Mouse (Mus musculus): ENCODE measurements around the gene Hal.
"Not testable (repeated sequence)": the region's sequence is repeated elsewhere in the genome, so short reads cannot be mapped to it uniquely, and the experiment has no call there.

Gene Hal

GRCm38 (mm10) chr10:93515927-93516326, 27.4 kb downstream of the Hal start:
- no peak for DNase-seq (ENCODE audit: extremely low spot score, low read depth, low spot score)

GRCm38 (mm10) chr10:93517754-93518153, 29.2 kb downstream of the Hal start:
- no peak for DNase-seq (ENCODE audit: extremely low spot score, low read depth, low spot score)

- DNase-seq (ENCODE audit: extremely low spot score, low read depth, low spot score): no peak
Measured at GRCm38 (mm10) chr10:93518186-93518585, 29.6 kb downstream of the Hal start.

GRCm38 (mm10) chr10:93518620-93519019, 30.1 kb downstream of the Hal start:
- DNase-seq (ENCODE audit: extremely low spot score, low read depth, low spot score): no peak

GRCm38 (mm10) chr10:93519159-93519558, 30.6 kb downstream of the Hal start:
- no peak for DNase-seq (ENCODE audit: extremely low spot score, low read depth, low spot score)

- DNase-seq (ENCODE audit: extremely low spot score, low read depth, low spot score): no peak
Measured at GRCm38 (mm10) chr10:93519756-93520155, 31.2 kb downstream of the Hal start.

GRCm38 (mm10) chr10:93520994-93521393, 32.4 kb downstream of the Hal start:
- DNase-seq (ENCODE audit: extremely low spot score, low read depth, low spot score): no peak

- DNase-seq (ENCODE audit: extremely low spot score, low read depth, low spot score): no peak
Measured at GRCm38 (mm10) chr10:93525329-93525728, 36.8 kb downstream of the Hal start.

- no peak for DNase-seq (ENCODE audit: extremely low spot score, low read depth, low spot score)
Measured at GRCm38 (mm10) chr10:93538287-93538686, 49.7 kb downstream of the Hal start.

GRCm38 (mm10) chr10:93538818-93539217, 50.2 kb downstream of the Hal start:
- DNase-seq (ENCODE audit: extremely low spot score, low read depth, low spot score): no peak

- DNase-seq (ENCODE audit: extremely low spot score, low read depth, low spot score): peak; percentile 16
Measured at GRCm38 (mm10) chr10:93539775-93540430, 51.3 kb downstream of the Hal start, which contains the start of gene Amdhd1. Gene Amdhd1, minus strand, starts transcription at chr10:93540033.

- DNase-seq (ENCODE audit: extremely low spot score, low read depth, low spot score): no peak
Measured at GRCm38 (mm10) chr10:93540431-93541210, 52.1 kb downstream of the Hal start, which contains the start of gene Ccdc38. Gene Ccdc38, plus strand, starts transcription at chr10:93540632.

- no peak for DNase-seq (ENCODE audit: extremely low spot score, low read depth, low spot score)
Measured at GRCm38 (mm10) chr10:93541585-93541984, 53.0 kb downstream of the Hal start.

- DNase-seq (ENCODE audit: extremely low spot score, low read depth, low spot score): no peak
Measured at GRCm38 (mm10) chr10:93542356-93542755, 53.8 kb downstream of the Hal start.

- DNase-seq (ENCODE audit: extremely low spot score, low read depth, low spot score): no peak
Measured at GRCm38 (mm10) chr10:93543176-93543575, 54.6 kb downstream of the Hal start.

- DNase-seq (ENCODE audit: extremely low spot score, low read depth, low spot score): no peak
Measured at GRCm38 (mm10) chr10:93544172-93544571, 55.6 kb downstream of the Hal start.

- no peak for DNase-seq (ENCODE audit: extremely low spot score, low read depth, low spot score)
Measured at GRCm38 (mm10) chr10:93547741-93548270, 59.2 kb downstream of the Hal start.

- DNase-seq (ENCODE audit: extremely low spot score, low read depth, low spot score): peak; percentile 73
Measured at GRCm38 (mm10) chr10:93548991-93549390, 60.4 kb downstream of the Hal start.

- DNase-seq (ENCODE audit: extremely low spot score, low read depth, low spot score): no peak
Measured at GRCm38 (mm10) chr10:93549821-93550220, 61.3 kb downstream of the Hal start.

GRCm38 (mm10) chr10:93552596-93552995, 64.0 kb downstream of the Hal start:
- DNase-seq (ENCODE audit: extremely low spot score, low read depth, low spot score): no peak

GRCm38 (mm10) chr10:93557971-93558370, 69.4 kb downstream of the Hal start:
- DNase-seq (ENCODE audit: extremely low spot score, low read depth, low spot score): not testable (repeated sequence)

GRCm38 (mm10) chr10:93559786-93560185, 71.2 kb downstream of the Hal start:
- no peak for DNase-seq (ENCODE audit: extremely low spot score, low read depth, low spot score)

Data from hindlimb bud, embryonic 11.5 days (tissue).